10 mouse cellular contexts compared by ENCODE assay signal in genomic region chr19:59208475-59208874, GRCm38 (mm10). TPM values are rescaled to one million over a fixed set of nuclear protein-coding genes. Genes with fewer than 3 reads are reported as not detected.
DNase-seq lines count a peak whose midpoint lies in the region; ATAC-seq lines count a peak whose summit lies in the region.
"Had no signal": no experiment of that assay in that cellular context is flagged by ENCODE, and none has a peak within 500 bp of the region (broad histone marks: within the 10 kb centered on the region; RNA-seq: fewer than 3 reads in every experiment).

No protein-coding gene starts in this region.

- H3K27me3 ChIP-seq in hindbrain, embryonic 11.5 days (ENCODE audit: control insufficient read depth, insufficient read depth, low read length) = no peaks in the 10 kb centered on the region; the same call in 1 of the 2 replicates
- peaks cover 18% of the 10 kb centered on the region for H3K27me3 ChIP-seq in hindbrain, embryonic 12.5 days
- H3K27me3 ChIP-seq in splenic B cell, adult 2 months (ENCODE audit: control insufficient read depth, insufficient read depth, low read length, poor library complexity, severe bottlenecking) = no peaks in the 10 kb centered on the region

- H3K36me3 ChIP-seq in hindbrain, embryonic 11.5 days (ENCODE audit: control insufficient read depth, insufficient read depth, low read length) = no peaks in the 10 kb centered on the region
- no peaks in the 10 kb centered on the region for H3K36me3 ChIP-seq in hindbrain, embryonic 12.5 days
- H3K36me3 ChIP-seq in splenic B cell, adult 2 months (ENCODE audit: control insufficient read depth, insufficient read depth, low read length, poor library complexity, severe bottlenecking) = no peaks in the 10 kb centered on the region
- H3K36me3 ChIP-seq: embryonic facial prominence, embryonic 13.5 days; neural tube, embryonic 12.5 days had no signal

- no peaks in the 10 kb centered on the region for H3K4me1 ChIP-seq in hindbrain, embryonic 11.5 days (replicated peaks; ENCODE audit: control insufficient read depth, insufficient read depth, low read length)
- H3K4me1 ChIP-seq in hindbrain, embryonic 12.5 days = no peaks in the 10 kb centered on the region
- H3K4me1 ChIP-seq: embryonic facial prominence, embryonic 13.5 days; neural tube, embryonic 12.5 days had no signal

- H3K9ac ChIP-seq in hindbrain, embryonic 11.5 days (ENCODE audit: low read depth, low read length) = no peak overlapping the region
- H3K9ac ChIP-seq in hindbrain, embryonic 12.5 days = no peak overlapping the region
- H3K9ac ChIP-seq: embryonic facial prominence, embryonic 13.5 days; neural tube, embryonic 12.5 days had no signal

- no peak overlapping the region for H3K4me2 ChIP-seq in hindbrain, embryonic 11.5 days (replicated peaks; ENCODE audit: low read depth, low read length)
- no peak overlapping the region for H3K4me2 ChIP-seq in hindbrain, embryonic 12.5 days (replicated peaks)
- H3K4me2 ChIP-seq: embryonic facial prominence, embryonic 13.5 days; neural tube, embryonic 12.5 days had no signal

- H3K9me3 ChIP-seq in hindbrain, embryonic 11.5 days (ENCODE audit: control insufficient read depth, low read length) = no peaks in the 10 kb centered on the region
- no peaks in the 10 kb centered on the region for H3K9me3 ChIP-seq in hindbrain, embryonic 12.5 days (replicated peaks)
- H3K9me3 ChIP-seq: embryonic facial prominence, embryonic 13.5 days; neural tube, embryonic 12.5 days had no signal

- H3K27ac ChIP-seq in hindbrain, embryonic 11.5 days (ENCODE audit: low read depth, low read length) = no peak overlapping the region
- H3K27ac ChIP-seq in hindbrain, embryonic 12.5 days = no peak overlapping the region
- H3K27ac ChIP-seq: embryonic facial prominence, embryonic 13.5 days; neural tube, embryonic 12.5 days had no signal

- no peak overlapping the region for H3K4me3 ChIP-seq in hindbrain, embryonic 11.5 days (ENCODE audit: low read depth, low read length)
- H3K4me3 ChIP-seq in hindbrain, embryonic 12.5 days = no peak overlapping the region
- H3K4me3 ChIP-seq: embryonic facial prominence, embryonic 13.5 days; neural tube, embryonic 12.5 days had no signal

- intact Hi-C loops in heart, postnatal 10 days (cut with DNase I) = loop anchor here (1.0 kb wide), 1 partner anchor 297 kb away; no protein-coding TSS in a partner anchor

- WGBS in hindbrain, embryonic 11.5 days = 35% methylated on average over 5 of the region's 5 CpGs
- 29% methylated on average over 5 of the region's 5 CpGs for WGBS in hindbrain, embryonic 12.5 days

- DNase-seq in hindbrain, embryonic 11.5 days (ENCODE audit: low spot score) = peak; percentile 87
- peak; percentile 15 for DNase-seq in adrenal gland, adult 8-10 months
- DNase-seq in embryo, embryonic 11 days = peak; percentile 81
- DNase-seq in heart, postnatal 10 days = peak; percentile 58 to 79
- peak; percentile 76 to 87 for DNase-seq in layer of hippocampus, postnatal 25 days (ENCODE audit: extremely low spot score in 1 of 2, low spot score in 1 of 2)
- DNase-seq in mesoderm, embryonic 11.5 days (ENCODE audit: low read depth, low spot score) = peak; percentile 80
- peak; percentile 68 for DNase-seq in splenic B cell, adult 2 months (ENCODE audit: low read depth, low spot score)

- no peak for ATAC-seq in hindbrain, embryonic 11.5 days (ENCODE audit: low FRiP score)
- ATAC-seq in hindbrain, embryonic 12.5 days (ENCODE audit: low FRiP score) = no peak

RNA-seq across cellular contexts. Expression of gene Kcnk18, which starts 10.5 kb away (rescaled TPM):
- not detected in 2 replicates for polyA plus RNA-seq in hindbrain, embryonic 11.5 days (2014; fragmentation: Nextera tagmentation; extraction: Ambion mirVana)
- not detected in 2 replicates for polyA plus RNA-seq in hindbrain, embryonic 12.5 days (2016; fragmentation: Nextera tagmentation; extraction: Ambion mirVana)
- total RNA-seq in adrenal gland, adult 8-10 months (2022) = not detected
- total RNA-seq in heart, postnatal 10 days (2021) = not detected
- not detected for total RNA-seq in layer of hippocampus, postnatal 25 days (2021)
- polyA plus RNA-seq: embryonic facial prominence, embryonic 13.5 days; neural tube, embryonic 12.5 days had no signal

RNA-seq across cellular contexts. Expression of gene Vax1, which starts 38.6 kb away (rescaled TPM):
- polyA plus RNA-seq in hindbrain, embryonic 11.5 days (2014; fragmentation: Nextera tagmentation; extraction: Ambion mirVana) = 0.14 TPM in 1 of 2 replicates, not detected in the other
- not detected in 2 replicates for polyA plus RNA-seq in hindbrain, embryonic 12.5 days (2016; fragmentation: Nextera tagmentation; extraction: Ambion mirVana)
- total RNA-seq in adrenal gland, adult 8-10 months (2022) = not detected
- not detected for total RNA-seq in heart, postnatal 10 days (2021)
- 1 to 10 TPM in 1 of 2 experiments, under 1 TPM in 1; 0.85 to 1.3 TPM for total RNA-seq in layer of hippocampus, postnatal 25 days (2021)
- polyA plus RNA-seq: embryonic facial prominence, embryonic 13.5 days; neural tube, embryonic 12.5 days had no signal

RNA-seq across cellular contexts. Expression of gene Slc18a2, which starts 52.2 kb away (rescaled TPM):
- 17.3 and 18.1 TPM in 2 replicates for polyA plus RNA-seq in hindbrain, embryonic 11.5 days (2014; fragmentation: Nextera tagmentation; extraction: Ambion mirVana)
- 17.5 and 17.9 TPM in 2 replicates for polyA plus RNA-seq in hindbrain, embryonic 12.5 days (2016; fragmentation: Nextera tagmentation; extraction: Ambion mirVana)
- total RNA-seq in adrenal gland, adult 8-10 months (2022) = 10 to 100 TPM; 15.3 to 29.0 (median 22.7) TPM
- total RNA-seq in heart, postnatal 10 days (2021) = 1 to 10 TPM; 1.1 to 1.4 TPM
- total RNA-seq in layer of hippocampus, postnatal 25 days (2021) = 1 to 10 TPM; 1.5 to 1.8 TPM

Comparison
In these comparisons a context has a peak if more than half of its experiments do, and no peak if none do; other contexts are left out.
1. DNase-seq: peak in every context shown above with its lines; median percentile 87 in hindbrain, embryonic 11.5 days; 82 in layer of hippocampus, postnatal 25 days; 81 in embryo, embryonic 11 days; 80 in mesoderm, embryonic 11.5 days; 68 in heart, postnatal 10 days; 68 in splenic B cell, adult 2 months; 15 in adrenal gland, adult 8-10 months.
2. RNA of gene Slc18a2, which starts 52.2 kb away (total RNA-seq): 15.3 to 29.0 TPM in adrenal gland, adult 8-10 months; 1.5 to 1.8 TPM in layer of hippocampus, postnatal 25 days and 1.1 to 1.4 TPM in heart, postnatal 10 days; every median in the first group is over 4 times any median in the second.